Mouse (Mus musculus) stomach, embryonic 16.5 days (tissue): ENCODE data around the gene Ywhag. TPM values are rescaled to one million over a fixed set of nuclear protein-coding genes. Genes with fewer than 3 reads are reported as not detected.

ENCODE experiments used
- ATAC-seq: fragments of 200-750 bp; cut with Nextera tagmentation; 2 replicates; pipeline ENCODE4 v1.8.0; 2017; ENCODE audit warnings: moderate number of reproducible peaks, moderate TSS enrichment; ENCODE audit not compliant: insufficient read depth, low FRiP score
- H3K27ac ChIP-seq: fragments of 300-500 bp; sonication (generic); 2 replicates; pipeline ENCODE4 v1.5.1; 2014; ENCODE audit warnings: low read length
- H3K27me3 ChIP-seq: fragments of 300-500 bp; sonication (generic); 2 replicates; pipeline ENCODE4 v1.6.1; 2014; ENCODE audit warnings: low read length, control low read depth, mixed read lengths; ENCODE audit not compliant: control insufficient read depth, insufficient read depth
- H3K36me3 ChIP-seq: fragments of 300-500 bp; sonication (generic); 2 replicates; pipeline ENCODE4 v1.6.1; 2014; ENCODE audit warnings: low read length; ENCODE audit not compliant: control insufficient read depth, insufficient read depth
- H3K4me1 ChIP-seq: fragments of 300-500 bp; sonication (generic); 2 replicates; pipeline ENCODE4 v1.6.1; 2014; ENCODE audit warnings: low read length, control low read depth, mixed read lengths; ENCODE audit not compliant: control insufficient read depth, insufficient read depth
- H3K4me2 ChIP-seq: fragments of 300-500 bp; sonication (generic); 2 replicates; pipeline ENCODE4 v1.6.1; 2014; ENCODE audit warnings: low read depth, low read length, mixed read lengths
- H3K4me3 ChIP-seq: fragments of 300-500 bp; sonication (generic); replicated peaks from 2 replicates; pipeline ENCODE4 v1.5.1; 2014; ENCODE audit warnings: mild to moderate bottlenecking, low read length
- H3K9ac ChIP-seq: fragments of 300-500 bp; sonication (generic); 2 replicates; pipeline ENCODE4 v1.6.1; 2014; ENCODE audit warnings: low read length
- H3K9me3 ChIP-seq: fragments of 300-500 bp; sonication (generic); replicated peaks from 2 replicates; pipeline ENCODE4 v1.6.1; 2016; ENCODE audit warnings: low read length, control low read depth; ENCODE audit not compliant: control insufficient read depth
- WGBS: fragments of 180-500 bp; shearing (Covaris S2); extraction: QIAGEN DNeasy Blood & Tissue Kit; methylation state at CpG from one replicate; pipeline ENCODE4 v1.1.7; 2014; 5-methylcytosine and 5-hydroxymethylcytosine counted together
- polyA plus RNA-seq: library from polyadenylated mRNA; unstranded; fragments of >200 nt; fragmentation: Nextera tagmentation; extraction: Ambion mirVana; gene quantifications from 2 replicates; pipeline ENCODE4 v1.2.1, GENCODE M21; 2015

The Ywhag gene
- polyA plus RNA-seq, 1 experiment from 2014 or later, result 195 TPM

- Histone ChIP-seq H3K9me3 (no peaks in the 10 kb centered on the region), H3K36me3 (no peaks in the 10 kb centered on the region), H3K9ac (no peak overlapping the region), H3K4me1 (peaks cover 10% of the 10 kb centered on the region; the same call in 1 of the 2 replicates), H3K27me3 (peaks cover 42% of the 10 kb centered on the region), H3K4me2 (no peak overlapping the region), H3K27ac (no peak overlapping the region), H3K4me3 (no peak overlapping the region)
- WGBS, result 72% methylated on average over 5 of the region's 5 CpGs
- ATAC-seq, result no peak
These were observed 63.9 kb downstream of the Ywhag start for GRCm38 (mm10) chr5:135870505-135870904.

- no peak for ATAC-seq
- H3K4me1 ChIP-seq, result peaks cover 10% of the 10 kb centered on the region; the same call in 1 of the 2 replicates
- H3K4me3 ChIP-seq, result no peak overlapping the region
- no peak overlapping the region for H3K9ac ChIP-seq
- no peak overlapping the region for H3K4me2 ChIP-seq
- H3K9me3 ChIP-seq, result no peaks in the 10 kb centered on the region
- H3K27me3 ChIP-seq, result peaks cover 44% of the 10 kb centered on the region
- H3K36me3 ChIP-seq, result no peaks in the 10 kb centered on the region
- no peak overlapping the region for H3K27ac ChIP-seq
- WGBS, result 62% methylated on average over 14 of the region's 14 CpGs
These were observed 64.6 kb downstream of the Ywhag start for GRCm38 (mm10) chr5:135869661-135870423.

GRCm38 (mm10) chr5:135868653-135869052 is 65.8 kb downstream of the Ywhag start:
- H3K4me2 ChIP-seq, result peak overlapping the region; percentile 95
- 5% methylated on average over 27 of the region's 27 CpGs for WGBS
- peaks cover 10% of the 10 kb centered on the region; the same call in 1 of the 2 replicates for H3K4me1 ChIP-seq
- no peaks in the 10 kb centered on the region for H3K36me3 ChIP-seq
- H3K27me3 ChIP-seq, result peaks cover 44% of the 10 kb centered on the region
- peak overlapping the region; percentile 69 for H3K9ac ChIP-seq
- H3K27ac ChIP-seq, result no peak overlapping the region
- no peak for ATAC-seq
- no peaks in the 10 kb centered on the region for H3K9me3 ChIP-seq
- H3K4me3 ChIP-seq, result peak overlapping the region; percentile 53

GRCm38 (mm10) chr5:135867637-135868593 is 66.5 kb downstream of the Ywhag start:
- WGBS, result under 1% methylated on average over 83 of the region's 89 CpGs

GRCm38 (mm10) chr5:135866662-135867061 is 67.8 kb downstream of the Ywhag start:
- Histone ChIP-seq H3K27me3 (peaks cover 44% of the 10 kb centered on the region), H3K4me1 (peaks cover 10% of the 10 kb centered on the region; the same call in 1 of the 2 replicates), H3K4me3 (no peak overlapping the region), H3K27ac (no peak overlapping the region), H3K9me3 (no peaks in the 10 kb centered on the region), H3K4me2 (no peak overlapping the region), H3K9ac (no peak overlapping the region), H3K36me3 (no peaks in the 10 kb centered on the region)
- WGBS, result 43% methylated on average over 8 of the region's 8 CpGs
- ATAC-seq, result no peak

More at GRCm38 (mm10) chr5:135867637-135868593, 66.5 kb downstream of the Ywhag start:
- no peak overlapping the region for H3K27ac ChIP-seq
- peak overlapping the region; percentile 53 for H3K4me3 ChIP-seq
- no peaks in the 10 kb centered on the region for H3K36me3 ChIP-seq
- peaks cover 10% of the 10 kb centered on the region; the same call in 1 of the 2 replicates for H3K4me1 ChIP-seq
- peak overlapping the region; percentile 95 for H3K4me2 ChIP-seq
- peaks cover 44% of the 10 kb centered on the region for H3K27me3 ChIP-seq
- ATAC-seq, result peak; percentile 15; the same call in 1 of the 2 replicates
- H3K9me3 ChIP-seq, result no peaks in the 10 kb centered on the region
- H3K9ac ChIP-seq, result peak overlapping the region; percentile 69

Other genes starting within 250 kb of the Ywhag start
- gene Tmem120a, start 190.2 kb downstream of the Ywhag start, polyA plus RNA-seq, result 44.1 and 46.0 TPM in 2 replicates
- 0.27 TPM in 1 of 2 replicates, not detected in the other for gene Styxl1, start 156.2 kb downstream of the Ywhag start, polyA plus RNA-seq
- gene Mdh2, start 156.1 kb downstream of the Ywhag start, polyA plus RNA-seq, result 547 and 553 TPM in 2 replicates
- 1.2 TPM in 2 replicates for gene Srrm3, start 127.7 kb downstream of the Ywhag start, polyA plus RNA-seq
- gene Hspb1, start 46.7 kb downstream of the Ywhag start, polyA plus RNA-seq, result 649 and 704 TPM in 2 replicates
- 1.4 and 2.9 TPM in 2 replicates for gene Ssc4d, start 39.9 kb upstream of the Ywhag start, polyA plus RNA-seq
- 1.8 and 2.0 TPM in 2 replicates for gene Zp3, start 45.5 kb upstream of the Ywhag start, polyA plus RNA-seq
- gene Dtx2, start 60.2 kb upstream of the Ywhag start, polyA plus RNA-seq, result 23.7 and 24.5 TPM in 2 replicates
- gene Upk3b, start 103.9 kb upstream of the Ywhag start, polyA plus RNA-seq, result 34.0 and 38.2 TPM in 2 replicates
- gene Upk3bl, start 119.9 kb upstream of the Ywhag start, polyA plus RNA-seq, result 190 and 227 TPM in 2 replicates
- gene Rasa4, start 149.3 kb upstream of the Ywhag start, polyA plus RNA-seq, result 9.6 and 9.7 TPM in 2 replicates
- gene Polr2j, start 182.0 kb upstream of the Ywhag start, polyA plus RNA-seq, result 198 and 202 TPM in 2 replicates
- 25.0 and 26.3 TPM in 2 replicates for gene Lrwd1, start 201.5 kb upstream of the Ywhag start, polyA plus RNA-seq
- 15.5 and 18.0 TPM in 2 replicates for gene Alkbh4, start 201.5 kb upstream of the Ywhag start, polyA plus RNA-seq
- 8.4 and 8.6 TPM in 2 replicates for gene Orai2, start 236.1 kb upstream of the Ywhag start, polyA plus RNA-seq